Mouse (Mus musculus): ENCODE measurements around the gene Eif2b5. TPM values are rescaled to one million over a fixed set of nuclear protein-coding genes. Genes with fewer than 3 reads are reported as not detected.
"Not testable (repeated sequence)": the region's sequence is repeated elsewhere in the genome, so short reads cannot be mapped to it uniquely, and the experiment has no call there.

Gene Eif2b5
- polyA plus RNA-seq (2015; fragmentation: Nextera tagmentation; extraction: Ambion mirVana), result 41.0 and 44.0 TPM in 2 replicates

- Histone ChIP-seq H3K9me3 (replicated peaks; ENCODE audit: control insufficient read depth, low read length) (no peaks in the 10 kb centered on the region), H3K4me2 (ENCODE audit: low read depth, low read length) (peak within 1 kb of the TSS; percentile 78), H3K27me3 (ENCODE audit: control insufficient read depth, insufficient read depth, low read depth, low read length) (no peaks in the 10 kb centered on the region), H3K4me3 (ENCODE audit: low read depth, low read length) (peak within 1 kb of the TSS; percentile 82), H3K27ac (ENCODE audit: low read length) (peak within 1 kb of the TSS; percentile 53), H3K36me3 (ENCODE audit: control insufficient read depth, insufficient read depth) (peaks cover 29% of the 10 kb centered on the region), H3K9ac (ENCODE audit: low read depth, low read length) (peak within 1 kb of the TSS; percentile 83), H3K4me1 (ENCODE audit: control insufficient read depth, low read depth, low read length) (peaks cover 17% of the 10 kb centered on the region)
- WGBS (ENCODE audit: insufficient replicate concordance), result under 1% methylated on average over 49 of the region's 49 CpGs
- ATAC-seq (ENCODE audit: low read depth), result peak; percentile 95
Measured at GRCm38 (mm10) chr16:20498677-20499475, at the start of gene Eif2b5. Gene Eif2b5, plus strand, starts transcription at chr16:20498817.

- H3K27me3 ChIP-seq (ENCODE audit: control insufficient read depth, insufficient read depth, low read depth, low read length), result no peaks in the 10 kb centered on the region
- no peak overlapping the region for H3K27ac ChIP-seq (ENCODE audit: low read length)
- no peak for ATAC-seq (ENCODE audit: low read depth)
- no peak overlapping the region for H3K4me2 ChIP-seq (ENCODE audit: low read depth, low read length)
- H3K4me1 ChIP-seq (ENCODE audit: control insufficient read depth, low read depth, low read length), result no peaks in the 10 kb centered on the region
- 54% methylated on average over 6 of the region's 6 CpGs for WGBS (ENCODE audit: insufficient replicate concordance)
- H3K9ac ChIP-seq (ENCODE audit: low read depth, low read length), result no peak overlapping the region
- no peaks in the 10 kb centered on the region for H3K9me3 ChIP-seq (replicated peaks; ENCODE audit: control insufficient read depth, low read length)
- no peaks in the 10 kb centered on the region for H3K36me3 ChIP-seq (ENCODE audit: control insufficient read depth, insufficient read depth)
- no peak overlapping the region for H3K4me3 ChIP-seq (ENCODE audit: low read depth, low read length)
Measured at GRCm38 (mm10) chr16:20451774-20452173, 46.8 kb upstream of the Eif2b5 start.

GRCm38 (mm10) chr16:20454155-20454654 lies 44.4 kb upstream of the Eif2b5 start:
- Histone ChIP-seq H3K9ac (ENCODE audit: low read depth, low read length) (no peak overlapping the region), H3K27me3 (ENCODE audit: control insufficient read depth, insufficient read depth, low read depth, low read length) (no peaks in the 10 kb centered on the region), H3K9me3 (replicated peaks; ENCODE audit: control insufficient read depth, low read length) (no peaks in the 10 kb centered on the region), H3K4me2 (ENCODE audit: low read depth, low read length) (no peak overlapping the region), H3K4me3 (ENCODE audit: low read depth, low read length) (no peak overlapping the region), H3K36me3 (ENCODE audit: control insufficient read depth, insufficient read depth) (no peaks in the 10 kb centered on the region), H3K4me1 (ENCODE audit: control insufficient read depth, low read depth, low read length) (no peaks in the 10 kb centered on the region), H3K27ac (ENCODE audit: low read length) (no peak overlapping the region)
- ATAC-seq (ENCODE audit: low read depth), result no peak
- 80% methylated on average over 6 of the region's 6 CpGs for WGBS (ENCODE audit: insufficient replicate concordance)

- Histone ChIP-seq H3K4me1 (ENCODE audit: control insufficient read depth, low read depth, low read length) (no peaks in the 10 kb centered on the region), H3K9ac (ENCODE audit: low read depth, low read length) (no peak overlapping the region), H3K27ac (ENCODE audit: low read length) (no peak overlapping the region), H3K36me3 (ENCODE audit: control insufficient read depth, insufficient read depth) (no peaks in the 10 kb centered on the region), H3K9me3 (replicated peaks; ENCODE audit: control insufficient read depth, low read length) (no peaks in the 10 kb centered on the region), H3K4me2 (ENCODE audit: low read depth, low read length) (no peak overlapping the region), H3K4me3 (ENCODE audit: low read depth, low read length) (no peak overlapping the region), H3K27me3 (ENCODE audit: control insufficient read depth, insufficient read depth, low read depth, low read length) (no peaks in the 10 kb centered on the region)
- WGBS (ENCODE audit: insufficient replicate concordance), result 13% methylated on average over 1 of the region's 1 CpGs
- no peak for ATAC-seq (ENCODE audit: low read depth)
Measured at GRCm38 (mm10) chr16:20456106-20456505, 42.5 kb upstream of the Eif2b5 start.

- not testable (repeated sequence) for H3K36me3 ChIP-seq (ENCODE audit: control insufficient read depth, insufficient read depth); H3K9ac ChIP-seq (ENCODE audit: low read depth, low read length); H3K27me3 ChIP-seq (ENCODE audit: control insufficient read depth, insufficient read depth, low read depth, low read length); H3K27ac ChIP-seq (ENCODE audit: low read length); H3K9me3 ChIP-seq (replicated peaks; ENCODE audit: control insufficient read depth, low read length); ATAC-seq (ENCODE audit: low read depth); H3K4me3 ChIP-seq (ENCODE audit: low read depth, low read length); H3K4me2 ChIP-seq (ENCODE audit: low read depth, low read length); H3K4me1 ChIP-seq (ENCODE audit: control insufficient read depth, low read depth, low read length)
- 73% methylated on average over 5 of the region's 5 CpGs for WGBS (ENCODE audit: insufficient replicate concordance)
Measured at GRCm38 (mm10) chr16:20458736-20459135, 39.9 kb upstream of the Eif2b5 start.

GRCm38 (mm10) chr16:20464725-20465124 lies 33.9 kb upstream of the Eif2b5 start:
- Histone ChIP-seq H3K9ac (ENCODE audit: low read depth, low read length) (no peak overlapping the region), H3K4me2 (ENCODE audit: low read depth, low read length) (no peak overlapping the region), H3K4me3 (ENCODE audit: low read depth, low read length) (no peak overlapping the region), H3K27ac (ENCODE audit: low read length) (no peak overlapping the region), H3K36me3 (ENCODE audit: control insufficient read depth, insufficient read depth) (no peaks in the 10 kb centered on the region), H3K9me3 (replicated peaks; ENCODE audit: control insufficient read depth, low read length) (no peaks in the 10 kb centered on the region), H3K27me3 (ENCODE audit: control insufficient read depth, insufficient read depth, low read depth, low read length) (no peaks in the 10 kb centered on the region), H3K4me1 (ENCODE audit: control insufficient read depth, low read depth, low read length) (no peaks in the 10 kb centered on the region)
- no peak for ATAC-seq (ENCODE audit: low read depth)

GRCm38 (mm10) chr16:20470981-20471380 lies 27.6 kb upstream of the Eif2b5 start:
- H3K36me3 ChIP-seq (ENCODE audit: control insufficient read depth, insufficient read depth), result no peaks in the 10 kb centered on the region
- WGBS (ENCODE audit: insufficient replicate concordance), result 50% methylated on average over 2 of the region's 2 CpGs
- H3K9me3 ChIP-seq (replicated peaks; ENCODE audit: control insufficient read depth, low read length), result no peaks in the 10 kb centered on the region
- H3K27ac ChIP-seq (ENCODE audit: low read length), result no peak overlapping the region
- no peak overlapping the region for H3K9ac ChIP-seq (ENCODE audit: low read depth, low read length)
- ATAC-seq (ENCODE audit: low read depth), result no peak
- no peaks in the 10 kb centered on the region for H3K4me1 ChIP-seq (ENCODE audit: control insufficient read depth, low read depth, low read length)
- no peaks in the 10 kb centered on the region for H3K27me3 ChIP-seq (ENCODE audit: control insufficient read depth, insufficient read depth, low read depth, low read length)
- H3K4me3 ChIP-seq (ENCODE audit: low read depth, low read length), result no peak overlapping the region
- no peak overlapping the region for H3K4me2 ChIP-seq (ENCODE audit: low read depth, low read length)

DNA sequence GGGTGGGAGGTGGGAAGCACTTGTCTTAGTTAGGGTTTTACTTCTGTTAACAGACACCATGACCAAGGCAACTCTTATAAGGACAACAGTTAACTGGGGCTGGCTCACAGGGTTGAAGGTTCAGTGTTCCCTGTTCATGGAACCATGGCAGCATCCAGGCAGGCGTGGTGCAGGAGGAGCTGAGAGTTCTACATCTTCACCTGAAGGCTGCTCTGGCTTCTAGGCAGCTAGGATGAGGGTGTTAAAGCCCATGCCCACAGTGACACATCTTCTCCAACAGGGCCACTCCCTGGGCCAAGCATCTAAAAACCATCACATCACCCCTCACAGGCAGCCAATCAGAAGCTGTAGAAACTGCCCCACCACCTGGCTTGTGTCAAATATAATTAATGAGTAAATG lies 26.9 kb upstream of the Eif2b5 start:
- Histone ChIP-seq H3K36me3 (ENCODE audit: control insufficient read depth, insufficient read depth) (no peaks in the 10 kb centered on the region), H3K4me3 (ENCODE audit: low read depth, low read length) (no peak overlapping the region), H3K4me1 (ENCODE audit: control insufficient read depth, low read depth, low read length) (no peaks in the 10 kb centered on the region), H3K27ac (ENCODE audit: low read length) (no peak overlapping the region), H3K4me2 (ENCODE audit: low read depth, low read length) (no peak overlapping the region), H3K9me3 (replicated peaks; ENCODE audit: control insufficient read depth, low read length) (no peaks in the 10 kb centered on the region), H3K27me3 (ENCODE audit: control insufficient read depth, insufficient read depth, low read depth, low read length) (no peaks in the 10 kb centered on the region), H3K9ac (ENCODE audit: low read depth, low read length) (no peak overlapping the region)
- 50% methylated on average over 1 of the region's 1 CpGs for WGBS (ENCODE audit: insufficient replicate concordance)
- ATAC-seq (ENCODE audit: low read depth), result no peak

DNA sequence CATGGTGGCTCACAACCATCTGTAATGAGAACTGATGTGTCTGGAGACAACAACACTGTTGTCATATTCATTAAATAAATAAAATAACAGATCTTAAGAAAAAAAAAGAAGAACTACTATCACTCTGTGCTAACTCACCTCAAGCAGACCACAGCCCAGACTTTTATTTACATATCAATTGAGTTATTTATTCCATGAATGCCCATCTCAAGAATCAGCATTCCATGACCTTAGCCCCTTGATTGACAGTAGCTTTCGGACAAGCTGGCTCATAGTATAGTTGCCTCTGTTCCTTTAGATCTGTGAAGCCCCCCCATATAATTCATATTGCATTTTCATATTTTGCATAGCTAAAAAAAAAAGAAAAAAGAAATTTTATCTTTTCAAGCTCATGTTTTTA lies 24.9 kb upstream of the Eif2b5 start:
- H3K4me2 ChIP-seq (ENCODE audit: low read depth, low read length), result no peak overlapping the region
- 73% methylated on average over 1 of the region's 1 CpGs for WGBS (ENCODE audit: insufficient replicate concordance)
- no peak for ATAC-seq (ENCODE audit: low read depth)

More for the DNA sequence above, 24.9 kb upstream of the Eif2b5 start:
- Histone ChIP-seq H3K36me3 (ENCODE audit: control insufficient read depth, insufficient read depth) (no peaks in the 10 kb centered on the region), H3K9me3 (replicated peaks; ENCODE audit: control insufficient read depth, low read length) (no peaks in the 10 kb centered on the region), H3K4me1 (ENCODE audit: control insufficient read depth, low read depth, low read length) (no peaks in the 10 kb centered on the region), H3K4me3 (ENCODE audit: low read depth, low read length) (no peak overlapping the region), H3K9ac (ENCODE audit: low read depth, low read length) (no peak overlapping the region), H3K27ac (ENCODE audit: low read length) (no peak overlapping the region), H3K27me3 (ENCODE audit: control insufficient read depth, insufficient read depth, low read depth, low read length) (no peaks in the 10 kb centered on the region)

All from liver, embryonic 16.5 days (tissue).